Mouse (Mus musculus) bone marrow, adult 2 months (tissue): ENCODE measurements around the gene Rnf227. TPM values are rescaled to one million over a fixed set of nuclear protein-coding genes. Genes with fewer than 3 reads are reported as not detected.
"Not testable (repeated sequence)": the region's sequence is repeated elsewhere in the genome, so short reads cannot be mapped to it uniquely, and the experiment has no call there.

Experiments used
- H3K27ac ChIP-seq: fragments of 200-500 bp; 2 replicates; pipeline ENCODE4 v1.5.1; 2012; ENCODE audit warnings: low read depth, mild to moderate bottlenecking, control low read depth, inconsistent platforms, low read length; ENCODE audit not compliant: control insufficient read depth, poor library complexity, insufficient read depth
- H3K4me1 ChIP-seq: fragments of 200-500 bp; 2 replicates; pipeline ENCODE4 v1.6.1; 2011; ENCODE audit warnings: low read length; ENCODE audit not compliant: control insufficient read depth, insufficient read depth
- H3K4me3 ChIP-seq: fragments of 200-500 bp; replicated peaks from 2 replicates; pipeline ENCODE3; 2011; ENCODE audit warnings: mild to moderate bottlenecking, low read depth, low read length, control low read depth; ENCODE audit not compliant: control insufficient read depth
- CTCF ChIP-seq: fragments of 200-500 bp; IDR thresholded peaks from 2 replicates; pipeline ENCODE4 v1.5.1; 2011; ENCODE audit warnings: low read length, control low read depth; ENCODE audit not compliant: control insufficient read depth, insufficient read depth
- POLR2A ChIP-seq: fragments of 200-500 bp; IDR thresholded peaks from 2 replicates; pipeline ENCODE4 v1.6.1; 2011; ENCODE audit warnings: low read depth, mild to moderate bottlenecking, control low read depth, low read length, borderline replicate concordance; ENCODE audit not compliant: control insufficient read depth
- WGBS: fragments of 180-500 bp; shearing (Covaris S2); methylation state at CpG from one replicate; pipeline ENCODE4 v1.1.7; 2018; 5-methylcytosine and 5-hydroxymethylcytosine counted together
- polyA plus RNA-seq: library from polyadenylated mRNA; stranded (reverse); fragments of >200 nt; gene quantifications from 2 replicates; pipeline ENCODE4 v1.2.4, GENCODE M21; 2011; ENCODE audit warnings: low replicate concordance; ENCODE audit not compliant: missing spikeins, insufficient read depth, insufficient read length

The Rnf227 gene
- polyA plus RNA-seq, 1 experiment: 1.7 TPM

GRCm38 (mm10) chr11:69311266-69311665, 29.0 kb upstream of the Rnf227 start:
- Histone ChIP-seq H3K4me1 (no peaks in the 10 kb centered on the region), H3K4me3 (no peak overlapping the region), H3K27ac (no peak overlapping the region)
- TF ChIP-seq POLR2A (no peak), CTCF (no peak)
- 89% methylated on average over 7 of the region's 7 CpGs for WGBS

GRCm38 (mm10) chr11:69316361-69316760, 23.9 kb upstream of the Rnf227 start:
- Histone ChIP-seq H3K4me1 (no peaks in the 10 kb centered on the region), H3K27ac (no peak overlapping the region), H3K4me3 (no peak overlapping the region)
- no peak for TF ChIP-seq POLR2A
- no peak for TF ChIP-seq CTCF
- 97% methylated on average over 6 of the region's 6 CpGs for WGBS

GRCm38 (mm10) chr11:69318000-69318399, 22.3 kb upstream of the Rnf227 start:
- H3K4me1 ChIP-seq, H3K4me3 ChIP-seq, H3K27ac ChIP-seq: not testable (repeated sequence)
- WGBS: 89% methylated on average over 3 of the region's 3 CpGs

- Histone ChIP-seq H3K4me3 (no peak overlapping the region), H3K4me1 (no peaks in the 10 kb centered on the region; the same call in 1 of the 2 replicates), H3K27ac (no peak overlapping the region)
- WGBS: 94% methylated on average over 6 of the region's 6 CpGs
- TF ChIP-seq CTCF (no peak), POLR2A (no peak)
Measured at GRCm38 (mm10) chr11:69321580-69321979, 18.7 kb upstream of the Rnf227 start.

GRCm38 (mm10) chr11:69322010-69322409, 18.3 kb upstream of the Rnf227 start:
- no peak overlapping the region for H3K27ac ChIP-seq
- peak overlapping the region; percentile 21 for H3K4me3 ChIP-seq
- TF ChIP-seq POLR2A (no peak), CTCF (no peak)
- no peaks in the 10 kb centered on the region; the same call in 1 of the 2 replicates for H3K4me1 ChIP-seq
- 47% methylated on average over 6 of the region's 6 CpGs for WGBS

- Histone ChIP-seq H3K4me1 (no peaks in the 10 kb centered on the region; the same call in 1 of the 2 replicates), H3K27ac (peak overlapping the region; percentile 79), H3K4me3 (peak overlapping the region; percentile 74)
- WGBS: 16% methylated on average over 18 of the region's 18 CpGs
- TF ChIP-seq POLR2A: no peak
- TF ChIP-seq CTCF: no peak
Measured at GRCm38 (mm10) chr11:69322693-69323471, 17.4 kb upstream of the Rnf227 start.

GRCm38 (mm10) chr11:69323667-69324111, 16.6 kb upstream of the Rnf227 start, which contains the start of the genes Cntrob and Trappc1:
TSS of gene Cntrob (minus strand) at chr11:69323775.
TSS of gene Trappc1 (plus strand) at chr11:69323980.
- H3K27ac ChIP-seq: peak within 1 kb of the TSS; percentile 79
- peak within 1 kb of the TSS; percentile 77 for H3K4me3 ChIP-seq
- no peaks in the 10 kb centered on the region; the same call in 1 of the 2 replicates for H3K4me1 ChIP-seq
- TF ChIP-seq POLR2A (peak; percentile 97), CTCF (0 out of 2 replicates have a peak, but pooled peaks have one; percentile 3)
- 0% methylated on average over 30 of the region's 30 CpGs for WGBS

GRCm38 (mm10) chr11:69324749-69325148, 15.5 kb upstream of the Rnf227 start:
- Histone ChIP-seq H3K4me1 (no peaks in the 10 kb centered on the region; the same call in 1 of the 2 replicates), H3K27ac (no peak overlapping the region), H3K4me3 (no peak overlapping the region)

More at GRCm38 (mm10) chr11:69324749-69325148, 15.5 kb upstream of the Rnf227 start:
- no peak for TF ChIP-seq POLR2A
- no peak for TF ChIP-seq CTCF
- 82% methylated on average over 6 of the region's 6 CpGs for WGBS
